Mouse (Mus musculus) frontal cortex, adult 2 months (tissue): ENCODE data around the gene Gm11032. TPM values are rescaled to one million over a fixed set of nuclear protein-coding genes. Genes with fewer than 3 reads are reported as not detected.

Experiments used
- polyA plus RNA-seq: library from polyadenylated mRNA; depleted of rRNA; stranded (reverse); fragments of >200 nt; gene quantifications from 2 replicates; pipeline ENCODE4 v1.2.3, GENCODE M21; 2012; rRNA removed

Gm11032 gene
- polyA plus RNA-seq, 1 experiment: not detected

Other genes starting within 250 kb of the Gm11032 start
- gene Hormad2, start 179.0 kb upstream of the Gm11032 start, polyA plus RNA-seq: 0.19 and 0.36 TPM in 2 replicates
- 38.8 and 45.1 TPM in 2 replicates for gene Mtmr3, start 25.2 kb upstream of the Gm11032 start, polyA plus RNA-seq
- gene Ascc2, start 17.7 kb downstream of the Gm11032 start, polyA plus RNA-seq: 21.4 and 22.5 TPM in 2 replicates
- gene Uqcr10, start 84.3 kb downstream of the Gm11032 start, polyA plus RNA-seq: 977 and 1,045 TPM in 2 replicates
- 48.6 and 49.5 TPM in 2 replicates for gene Zmat5, start 84.6 kb downstream of the Gm11032 start, polyA plus RNA-seq
- gene Cabp7, start 126.7 kb downstream of the Gm11032 start, polyA plus RNA-seq: 14.8 and 15.7 TPM in 2 replicates
- gene Nf2, start 229.5 kb downstream of the Gm11032 start, polyA plus RNA-seq: 67.6 and 67.9 TPM in 2 replicates